Mouse (Mus musculus): Measurements from ENCODE around the gene Mpig6b.

Gene Mpig6b

GRCm38 (mm10) chr17:35058911-35059892 is 6.8 kb downstream of the Mpig6b start, which contains the start of gene Ddah2:
Gene Ddah2, plus strand, starts transcription at chr17:35059035.
- peak; percentile 57 for DNase-seq (ENCODE audit: low read depth)

GRCm38 (mm10) chr17:35058316-35058715 is 7.7 kb downstream of the Mpig6b start:
- no peak for DNase-seq (ENCODE audit: low read depth)

- no peak for DNase-seq (ENCODE audit: low read depth)
These were observed 8.9 kb downstream of the Mpig6b start for GRCm38 (mm10) chr17:35057090-35057489.

GRCm38 (mm10) chr17:35055691-35056495 is 10.1 kb downstream of the Mpig6b start:
- DNase-seq (ENCODE audit: low read depth): no peak

GRCm38 (mm10) chr17:35052271-35052798 is 13.6 kb downstream of the Mpig6b start:
- no peak for DNase-seq (ENCODE audit: low read depth)

GRCm38 (mm10) chr17:35051156-35052086 is 14.6 kb downstream of the Mpig6b start:
- peak; percentile 56 for DNase-seq (ENCODE audit: low read depth)

- no peak for DNase-seq (ENCODE audit: low read depth)
These were observed 15.7 kb downstream of the Mpig6b start for GRCm38 (mm10) chr17:35050126-35050750.

- no peak for DNase-seq (ENCODE audit: low read depth)
These were observed 16.4 kb downstream of the Mpig6b start, which contains the start of gene Clic1 for GRCm38 (mm10) chr17:35049561-35050016. Gene Clic1, plus strand, starts transcription at chr17:35049966.

GRCm38 (mm10) chr17:35048932-35049440 is 17.0 kb downstream of the Mpig6b start:
- no peak for DNase-seq (ENCODE audit: low read depth)

- DNase-seq (ENCODE audit: low read depth): no peak
These were observed 17.6 kb downstream of the Mpig6b start for GRCm38 (mm10) chr17:35048149-35048931.

- no peak for DNase-seq (ENCODE audit: low read depth)
These were observed 18.3 kb downstream of the Mpig6b start for GRCm38 (mm10) chr17:35047688-35048087.

- DNase-seq (ENCODE audit: low read depth): peak; percentile 97
These were observed 19.1 kb downstream of the Mpig6b start, which contains the start of gene Msh5 for GRCm38 (mm10) chr17:35046681-35047455. Gene Msh5, minus strand, starts transcription at chr17:35046745.

GRCm38 (mm10) chr17:35045807-35046680 is 19.9 kb downstream of the Mpig6b start:
- no peak for DNase-seq (ENCODE audit: low read depth)

GRCm38 (mm10) chr17:35044904-35045806 is 20.8 kb downstream of the Mpig6b start:
- no peak for DNase-seq (ENCODE audit: low read depth)

- DNase-seq (ENCODE audit: low read depth): no peak
These were observed 22.2 kb downstream of the Mpig6b start for GRCm38 (mm10) chr17:35043794-35044193.

GRCm38 (mm10) chr17:35039121-35039873 is 26.7 kb downstream of the Mpig6b start:
- DNase-seq (ENCODE audit: low read depth): no peak

All from fibroblast of lung, adult 2 months (primary cell).